Mouse (Mus musculus): Measurements from ENCODE around the gene Ttc17. TPM values are rescaled to one million over a fixed set of nuclear protein-coding genes. Genes with fewer than 3 reads are reported as not detected.

Ttc17 gene
- total and polyA plus RNA-seq, 2 experiments, result 12.1 to 17.0 TPM

GRCm38 (mm10) chr2:94344624-94345023, 61.9 kb downstream of the Ttc17 start:
- Histone ChIP-seq H3K36me3 (ENCODE audit: control insufficient read depth, insufficient read depth, low read length) (peaks cover 23% of the 10 kb centered on the region), H3K79me2 (ENCODE audit: control insufficient read depth, insufficient read depth, low read length) (no peaks in the 10 kb centered on the region), H3K27ac (replicated peaks; ENCODE audit: insufficient read depth, low read depth, low read length) (no peak overlapping the region), H3K4me1 (ENCODE audit: control insufficient read depth, insufficient read depth, low read length) (peaks cover 5% of the 10 kb centered on the region; the same call in 1 of the 2 replicates), H3K27me3 (ENCODE audit: control insufficient read depth, insufficient read depth, low read length) (no peaks in the 10 kb centered on the region), H3K4me3 (ENCODE audit: insufficient read depth, low read depth, low read length) (no peak overlapping the region), H3K9ac (ENCODE audit: low read depth, low read length) (no peak overlapping the region)
- 96% methylated on average over 4 of the region's 4 CpGs for WGBS
- no peak for DNase-seq (ENCODE audit: extremely low read depth, low read depth, low spot score)
- TF ChIP-seq POLR2A (IDR thresholded peaks at IDR 0.05; ENCODE audit: extremely low read depth, insufficient read depth, low read length) (no peak), CTCF (IDR thresholded peaks at IDR 0.05; ENCODE audit: low read depth, low read length) (no peak)

GRCm38 (mm10) chr2:94343290-94344285, 62.9 kb downstream of the Ttc17 start:
- Histone ChIP-seq H3K27ac (replicated peaks; ENCODE audit: insufficient read depth, low read depth, low read length) (no peak overlapping the region), H3K36me3 (ENCODE audit: control insufficient read depth, insufficient read depth, low read length) (peaks cover 29% of the 10 kb centered on the region), H3K4me1 (ENCODE audit: control insufficient read depth, insufficient read depth, low read length) (peaks cover 5% of the 10 kb centered on the region; the same call in 1 of the 2 replicates), H3K79me2 (ENCODE audit: control insufficient read depth, insufficient read depth, low read length) (no peaks in the 10 kb centered on the region), H3K27me3 (ENCODE audit: control insufficient read depth, insufficient read depth, low read length) (no peaks in the 10 kb centered on the region), H3K9ac (ENCODE audit: low read depth, low read length) (no peak overlapping the region), H3K4me3 (ENCODE audit: insufficient read depth, low read depth, low read length) (no peak overlapping the region)
- no peak for DNase-seq (ENCODE audit: extremely low read depth, low read depth, low spot score)
- WGBS, result 92% methylated on average over 12 of the region's 12 CpGs
- TF ChIP-seq POLR2A (IDR thresholded peaks at IDR 0.05; ENCODE audit: extremely low read depth, insufficient read depth, low read length), result no peak
- TF ChIP-seq CTCF (IDR thresholded peaks at IDR 0.05; ENCODE audit: low read depth, low read length), result no peak

- DNase-seq (ENCODE audit: extremely low read depth, low read depth, low spot score), result no peak
- TF ChIP-seq CTCF (IDR thresholded peaks at IDR 0.05; ENCODE audit: low read depth, low read length), result no peak
- TF ChIP-seq POLR2A (IDR thresholded peaks at IDR 0.05; ENCODE audit: extremely low read depth, insufficient read depth, low read length), result no peak
- no peaks in the 10 kb centered on the region for H3K4me1 ChIP-seq (ENCODE audit: control insufficient read depth, insufficient read depth, low read length)
- no peaks in the 10 kb centered on the region for H3K27me3 ChIP-seq (ENCODE audit: control insufficient read depth, insufficient read depth, low read length)
- H3K27ac ChIP-seq (replicated peaks; ENCODE audit: insufficient read depth, low read depth, low read length), result no peak overlapping the region
- H3K4me3 ChIP-seq (ENCODE audit: insufficient read depth, low read depth, low read length), result no peak overlapping the region
- H3K9ac ChIP-seq (ENCODE audit: low read depth, low read length), result no peak overlapping the region
- no peaks in the 10 kb centered on the region for H3K79me2 ChIP-seq (ENCODE audit: control insufficient read depth, insufficient read depth, low read length)
- H3K36me3 ChIP-seq (ENCODE audit: control insufficient read depth, insufficient read depth, low read length), result peaks cover 36% of the 10 kb centered on the region
- 52% methylated on average over 1 of the region's 1 CpGs for WGBS
These were observed 65.7 kb downstream of the Ttc17 start for GRCm38 (mm10) chr2:94340769-94341168.

GRCm38 (mm10) chr2:94339495-94339894, 67.0 kb downstream of the Ttc17 start:
- Histone ChIP-seq H3K27ac (replicated peaks; ENCODE audit: insufficient read depth, low read depth, low read length) (no peak overlapping the region), H3K27me3 (ENCODE audit: control insufficient read depth, insufficient read depth, low read length) (no peaks in the 10 kb centered on the region), H3K79me2 (ENCODE audit: control insufficient read depth, insufficient read depth, low read length) (no peaks in the 10 kb centered on the region), H3K36me3 (ENCODE audit: control insufficient read depth, insufficient read depth, low read length) (peaks cover 37% of the 10 kb centered on the region), H3K9ac (ENCODE audit: low read depth, low read length) (no peak overlapping the region), H3K4me1 (ENCODE audit: control insufficient read depth, insufficient read depth, low read length) (no peaks in the 10 kb centered on the region), H3K4me3 (ENCODE audit: insufficient read depth, low read depth, low read length) (no peak overlapping the region)
- WGBS, result 92% methylated on average over 5 of the region's 5 CpGs
- DNase-seq (ENCODE audit: extremely low read depth, low read depth, low spot score), result no peak
- TF ChIP-seq CTCF (IDR thresholded peaks at IDR 0.05; ENCODE audit: low read depth, low read length), result no peak

GRCm38 (mm10) chr2:94336336-94336735, 70.2 kb downstream of the Ttc17 start:
- H3K4me3 ChIP-seq (ENCODE audit: insufficient read depth, low read depth, low read length), result no peak overlapping the region
- peaks cover 46% of the 10 kb centered on the region for H3K36me3 ChIP-seq (ENCODE audit: control insufficient read depth, insufficient read depth, low read length)
- no peaks in the 10 kb centered on the region for H3K27me3 ChIP-seq (ENCODE audit: control insufficient read depth, insufficient read depth, low read length)
- no peak for DNase-seq (ENCODE audit: extremely low read depth, low read depth, low spot score)
- no peaks in the 10 kb centered on the region for H3K79me2 ChIP-seq (ENCODE audit: control insufficient read depth, insufficient read depth, low read length)
- H3K4me1 ChIP-seq (ENCODE audit: control insufficient read depth, insufficient read depth, low read length), result no peaks in the 10 kb centered on the region
- WGBS, result 97% methylated on average over 9 of the region's 9 CpGs
- H3K27ac ChIP-seq (replicated peaks; ENCODE audit: insufficient read depth, low read depth, low read length), result no peak overlapping the region
- no peak for TF ChIP-seq POLR2A (IDR thresholded peaks at IDR 0.05; ENCODE audit: extremely low read depth, insufficient read depth, low read length)
- TF ChIP-seq CTCF (IDR thresholded peaks at IDR 0.05; ENCODE audit: low read depth, low read length), result no peak
- no peak overlapping the region for H3K9ac ChIP-seq (ENCODE audit: low read depth, low read length)

GRCm38 (mm10) chr2:94334742-94335046, 71.8 kb downstream of the Ttc17 start:
- no peaks in the 10 kb centered on the region for H3K27me3 ChIP-seq (ENCODE audit: control insufficient read depth, insufficient read depth, low read length)
- no peak overlapping the region for H3K27ac ChIP-seq (replicated peaks; ENCODE audit: insufficient read depth, low read depth, low read length)
- 61% methylated on average over 2 of the region's 2 CpGs for WGBS
- H3K4me1 ChIP-seq (ENCODE audit: control insufficient read depth, insufficient read depth, low read length), result no peaks in the 10 kb centered on the region
- peaks cover 45% of the 10 kb centered on the region for H3K36me3 ChIP-seq (ENCODE audit: control insufficient read depth, insufficient read depth, low read length)
- H3K4me3 ChIP-seq (ENCODE audit: insufficient read depth, low read depth, low read length), result no peak overlapping the region
- H3K9ac ChIP-seq (ENCODE audit: low read depth, low read length), result no peak overlapping the region
- no peaks in the 10 kb centered on the region for H3K79me2 ChIP-seq (ENCODE audit: control insufficient read depth, insufficient read depth, low read length)
- TF ChIP-seq CTCF (IDR thresholded peaks at IDR 0.05; ENCODE audit: low read depth, low read length) (no peak), POLR2A (IDR thresholded peaks at IDR 0.05; ENCODE audit: extremely low read depth, insufficient read depth, low read length) (no peak)
- no peak for DNase-seq (ENCODE audit: extremely low read depth, low read depth, low spot score)
